Mouse (Mus musculus) hindbrain, embryonic 11.5 days (tissue): ENCODE measurements around the gene Akr1b10. TPM values are rescaled to one million over a fixed set of nuclear protein-coding genes. Genes with fewer than 3 reads are reported as not detected.
"Not testable (repeated sequence)": the region's sequence is repeated elsewhere in the genome, so short reads cannot be mapped to it uniquely, and the experiment has no call there.

Experiments used
- ATAC-seq: fragments of 200-750 bp; cut with Nextera tagmentation; 2 replicates; pipeline ENCODE4 v1.8.0; 2017; ENCODE audit warnings: mild to moderate bottlenecking, moderate TSS enrichment, moderate library complexity; ENCODE audit not compliant: low FRiP score
- DNase-seq: peaks from one replicate; pipeline ENCODE4 v3.0.0-alpha.2; 2015; ENCODE audit warnings: low spot score
- H3K27ac ChIP-seq: fragments of 300-500 bp; sonication (generic); 2 replicates; pipeline ENCODE4 v1.5.1; 2014; ENCODE audit warnings: mild to moderate bottlenecking, low read depth, low read length
- H3K27me3 ChIP-seq: fragments of 300-500 bp; sonication (generic); 2 replicates; pipeline ENCODE4 v1.6.1; 2014; ENCODE audit warnings: mild to moderate bottlenecking, low read length, moderate library complexity, mixed read lengths; ENCODE audit not compliant: control insufficient read depth, insufficient read depth
- H3K36me3 ChIP-seq: fragments of 300-500 bp; sonication (generic); 2 replicates; pipeline ENCODE4 v1.6.1; 2014; ENCODE audit warnings: mild to moderate bottlenecking, low read length, moderate library complexity, mixed read lengths; ENCODE audit not compliant: control insufficient read depth, insufficient read depth
- H3K4me1 ChIP-seq: fragments of 300-500 bp; sonication (generic); replicated peaks from 2 replicates; pipeline ENCODE4 v1.6.1; 2014; ENCODE audit warnings: low read length, mixed read lengths; ENCODE audit not compliant: control insufficient read depth, insufficient read depth
- H3K4me2 ChIP-seq: fragments of 300-500 bp; sonication (generic); replicated peaks from 2 replicates; pipeline ENCODE4 v1.6.1; 2014; ENCODE audit warnings: mild to moderate bottlenecking, low read depth, low read length
- H3K4me3 ChIP-seq: fragments of 300-500 bp; sonication (generic); 2 replicates; pipeline ENCODE4 v1.5.1; 2014; ENCODE audit warnings: low read depth, low read length
- H3K9ac ChIP-seq: fragments of 300-500 bp; sonication (generic); 2 replicates; pipeline ENCODE4 v1.6.1; 2014; ENCODE audit warnings: low read depth, low read length
- H3K9me3 ChIP-seq: fragments of 300-500 bp; sonication (generic); 2 replicates; pipeline ENCODE4 v1.6.1; 2016; ENCODE audit warnings: low read length; ENCODE audit not compliant: control insufficient read depth
- WGBS: fragments of 180-500 bp; shearing (Covaris S2); extraction: QIAGEN DNeasy Blood & Tissue Kit; methylation state at CpG from one replicate; pipeline ENCODE4 v1.1.7; 2014; 5-methylcytosine and 5-hydroxymethylcytosine counted together
- polyA plus RNA-seq: library from polyadenylated mRNA; unstranded; fragments of >200 nt; fragmentation: Nextera tagmentation; extraction: Ambion mirVana; gene quantifications from 2 replicates; pipeline ENCODE4 v1.2.1, GENCODE M21; 2014

The Akr1b10 gene
- polyA plus RNA-seq, 1 experiment from 2014 or later = 18.5 TPM

GRCm38 (mm10) chr6:34364217-34365136, 19.5 kb upstream of the Akr1b10 start:
- WGBS = 83% methylated on average over 12 of the region's 12 CpGs

GRCm38 (mm10) chr6:34367998-34368397, 16.0 kb upstream of the Akr1b10 start:
- Histone ChIP-seq H3K36me3 (no peaks in the 10 kb centered on the region), H3K4me1 (no peaks in the 10 kb centered on the region), H3K27ac (no peak overlapping the region), H3K9ac (no peak overlapping the region), H3K9me3 (no peaks in the 10 kb centered on the region), H3K27me3 (no peaks in the 10 kb centered on the region), H3K4me2 (no peak overlapping the region), H3K4me3 (no peak overlapping the region)
- DNase-seq = no peak
- 86% methylated on average over 9 of the region's 9 CpGs for WGBS
- ATAC-seq = no peak

More at GRCm38 (mm10) chr6:34364217-34365136, 19.5 kb upstream of the Akr1b10 start:
- ATAC-seq (no peak), DNase-seq (no peak)
- no peaks in the 10 kb centered on the region for H3K4me1 ChIP-seq
- H3K4me2 ChIP-seq = no peak overlapping the region
- no peak overlapping the region for H3K27ac ChIP-seq
- no peaks in the 10 kb centered on the region for H3K9me3 ChIP-seq
- H3K27me3 ChIP-seq = no peaks in the 10 kb centered on the region
- H3K4me3 ChIP-seq = no peak overlapping the region
- H3K36me3 ChIP-seq = no peaks in the 10 kb centered on the region
- no peak overlapping the region for H3K9ac ChIP-seq

- no peak overlapping the region for H3K4me2 ChIP-seq
- no peaks in the 10 kb centered on the region for H3K36me3 ChIP-seq
- no peak overlapping the region for H3K4me3 ChIP-seq
- no peak overlapping the region for H3K27ac ChIP-seq
- no peaks in the 10 kb centered on the region for H3K9me3 ChIP-seq
- ATAC-seq (no peak), DNase-seq (no peak)
- no peaks in the 10 kb centered on the region for H3K4me1 ChIP-seq
- H3K27me3 ChIP-seq = no peaks in the 10 kb centered on the region
- H3K9ac ChIP-seq = no peak overlapping the region
- 78% methylated on average over 8 of the region's 8 CpGs for WGBS
These were observed 13.9 kb upstream of the Akr1b10 start for GRCm38 (mm10) chr6:34370081-34370480.

GRCm38 (mm10) chr6:34371700-34372351, 12.2 kb upstream of the Akr1b10 start:
- H3K9me3 ChIP-seq = no peaks in the 10 kb centered on the region
- H3K4me3 ChIP-seq = no peak overlapping the region
- no peak overlapping the region for H3K27ac ChIP-seq
- no peak overlapping the region for H3K9ac ChIP-seq
- H3K36me3 ChIP-seq = no peaks in the 10 kb centered on the region
- WGBS = 29% methylated on average over 18 of the region's 18 CpGs
- ATAC-seq = no peak
- no peaks in the 10 kb centered on the region for H3K27me3 ChIP-seq
- H3K4me2 ChIP-seq = 0 out of 2 replicates have a peak overlapping the region, but pooled peaks have one; percentile 24
- H3K4me1 ChIP-seq = no peaks in the 10 kb centered on the region
- peak; percentile 89 for DNase-seq

GRCm38 (mm10) chr6:34373841-34374240, 10.2 kb upstream of the Akr1b10 start:
- Histone ChIP-seq H3K9ac (no peak overlapping the region), H3K27me3 (no peaks in the 10 kb centered on the region), H3K27ac (no peak overlapping the region), H3K4me3 (no peak overlapping the region), H3K4me1 (no peaks in the 10 kb centered on the region), H3K9me3 (no peaks in the 10 kb centered on the region), H3K4me2 (no peak overlapping the region), H3K36me3 (no peaks in the 10 kb centered on the region)
- 87% methylated on average over 7 of the region's 7 CpGs for WGBS
- no peak for ATAC-seq
- no peak for DNase-seq

- H3K4me1 ChIP-seq, ATAC-seq, H3K4me3 ChIP-seq, H3K27ac ChIP-seq, H3K27me3 ChIP-seq, H3K9ac ChIP-seq, H3K36me3 ChIP-seq, DNase-seq, H3K4me2 ChIP-seq, H3K9me3 ChIP-seq: not testable (repeated sequence)
- 82% methylated on average over 5 of the region's 5 CpGs for WGBS
These were observed 8.1 kb upstream of the Akr1b10 start for GRCm38 (mm10) chr6:34375888-34376287.

DNA sequence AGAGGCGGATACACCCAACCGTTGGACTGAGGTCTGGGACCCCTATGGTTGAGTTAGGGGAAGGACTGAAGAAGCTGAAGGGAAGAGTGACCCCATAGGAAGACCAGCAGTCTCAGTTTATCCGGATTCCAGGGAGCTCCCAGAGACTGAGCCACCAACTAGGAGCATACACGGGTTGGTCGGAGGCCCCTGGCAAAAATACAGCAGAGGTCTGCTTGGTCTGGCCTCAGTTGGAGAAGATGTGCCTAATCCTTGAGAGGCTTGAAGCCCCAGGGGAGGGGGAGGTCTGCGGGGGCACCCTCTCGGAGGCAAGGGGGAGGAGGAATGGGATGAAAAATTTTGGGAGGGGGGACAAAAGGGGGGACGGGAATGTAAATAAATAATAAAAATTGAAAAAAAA, 617 bp upstream of the Akr1b10 start:
- Histone ChIP-seq H3K27me3 (no peaks in the 10 kb centered on the region), H3K4me2 (no peak overlapping the region), H3K27ac (no peak overlapping the region), H3K4me3 (no peak overlapping the region), H3K36me3 (no peaks in the 10 kb centered on the region), H3K9me3 (no peaks in the 10 kb centered on the region), H3K4me1 (no peaks in the 10 kb centered on the region), H3K9ac (no peak overlapping the region)
- WGBS = 45% methylated on average over 8 of the region's 8 CpGs
- DNase-seq (no peak), ATAC-seq (no peak)

GRCm38 (mm10) chr6:34384701-34385370, 818 bp downstream of the Akr1b10 start:
- ATAC-seq (no peak), DNase-seq (peak; percentile 38)
- WGBS = 5% methylated on average over 13 of the region's 13 CpGs
- H3K9ac ChIP-seq = no peak overlapping the region
- H3K4me3 ChIP-seq = peak overlapping the region; percentile 24
- H3K36me3 ChIP-seq = no peaks in the 10 kb centered on the region
- H3K4me1 ChIP-seq = no peaks in the 10 kb centered on the region
- no peaks in the 10 kb centered on the region for H3K27me3 ChIP-seq
- H3K9me3 ChIP-seq = no peaks in the 10 kb centered on the region
- no peak overlapping the region for H3K27ac ChIP-seq
- peak overlapping the region; percentile 45 for H3K4me2 ChIP-seq
